Mouse (Mus musculus): Measurements from ENCODE around the gene Zfp558. TPM values are rescaled to one million over a fixed set of nuclear protein-coding genes. Genes with fewer than 3 reads are reported as not detected.
"Not testable (repeated sequence)": the region's sequence is repeated elsewhere in the genome, so short reads cannot be mapped to it uniquely, and the experiment has no call there.

Gene Zfp558
- 55.0 and 58.0 TPM in 2 replicates for polyA plus RNA-seq (2015; fragmentation: Nextera tagmentation; extraction: Ambion mirVana)

DNA sequence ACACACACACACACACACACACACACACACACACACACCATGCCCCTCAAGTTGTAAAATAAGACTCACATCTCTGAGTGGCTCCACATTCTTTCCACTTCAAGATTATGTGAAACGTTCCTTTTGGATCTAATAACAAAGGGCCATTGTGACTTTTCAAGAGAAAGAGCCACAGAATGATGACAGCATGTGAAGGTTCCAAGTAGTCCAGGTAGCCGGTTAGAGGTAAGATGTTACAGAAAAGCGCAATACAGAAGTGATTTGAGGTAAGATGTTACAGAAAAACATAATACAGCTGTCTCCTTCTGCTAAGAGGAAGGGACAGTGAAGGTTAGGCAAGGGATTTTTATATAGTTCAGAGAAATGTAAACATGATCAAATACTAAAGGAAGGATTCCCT lies at the start of gene Zfp558, which contains the start of gene Mbd3l1:
Gene Zfp558, minus strand, starts transcription at position 101 of the 400 bp plus-strand sequence.
Gene Mbd3l1, plus strand, starts transcription at position 192 of the 400 bp plus-strand sequence.
- H3K4me3 ChIP-seq (replicated peaks; ENCODE audit: low read length), result no peak within 1 kb of the TSS
- 77% methylated on average over 3 of the region's 3 CpGs for WGBS
- no peaks in the 10 kb centered on the region for H3K27me3 ChIP-seq (replicated peaks; ENCODE audit: control insufficient read depth, insufficient read depth, low read length)
- H3K4me2 ChIP-seq (ENCODE audit: low read length), result no peak within 1 kb of the TSS
- peaks cover 3% of the 10 kb centered on the region; the same call in 1 of the 2 replicates for H3K4me1 ChIP-seq (replicated peaks; ENCODE audit: control insufficient read depth, insufficient read depth, low read length)
- H3K36me3 ChIP-seq (ENCODE audit: control insufficient read depth, insufficient read depth), result no peaks in the 10 kb centered on the region
- no peaks in the 10 kb centered on the region for H3K9me3 ChIP-seq (ENCODE audit: control insufficient read depth, low read length)
- H3K9ac ChIP-seq (replicated peaks; ENCODE audit: low read depth, low read length), result no peak within 1 kb of the TSS
- no peak for ATAC-seq
- no peak within 1 kb of the TSS for H3K27ac ChIP-seq (ENCODE audit: low read length)

- H3K4me2 ChIP-seq (ENCODE audit: low read length), result no peak overlapping the region
- WGBS, result 60% methylated on average over 2 of the region's 2 CpGs
- 0 out of 2 replicates have a peak, but pooled peaks have one; percentile 45 for ATAC-seq
- H3K27ac ChIP-seq (ENCODE audit: low read length), result no peak overlapping the region
- H3K4me3 ChIP-seq (replicated peaks; ENCODE audit: low read length), result no peak overlapping the region
- no peak overlapping the region for H3K9ac ChIP-seq (replicated peaks; ENCODE audit: low read depth, low read length)
- no peaks in the 10 kb centered on the region for H3K36me3 ChIP-seq (ENCODE audit: control insufficient read depth, insufficient read depth)
- H3K4me1 ChIP-seq (replicated peaks; ENCODE audit: control insufficient read depth, insufficient read depth, low read length), result no peaks in the 10 kb centered on the region
- H3K27me3 ChIP-seq (replicated peaks; ENCODE audit: control insufficient read depth, insufficient read depth, low read length), result no peaks in the 10 kb centered on the region
- no peaks in the 10 kb centered on the region for H3K9me3 ChIP-seq (ENCODE audit: control insufficient read depth, low read length)
Observed at GRCm38 (mm10) chr9:18508098-18508497, 30.0 kb upstream of the Zfp558 start.

- peak; percentile 99 for ATAC-seq
- Histone ChIP-seq H3K4me3 (replicated peaks; ENCODE audit: low read length) (peak overlapping the region; percentile 71), H3K27ac (ENCODE audit: low read length) (peak overlapping the region; percentile 97), H3K4me2 (ENCODE audit: low read length) (peak overlapping the region; percentile 84), H3K27me3 (replicated peaks; ENCODE audit: control insufficient read depth, insufficient read depth, low read length) (no peaks in the 10 kb centered on the region), H3K9ac (replicated peaks; ENCODE audit: low read depth, low read length) (peak overlapping the region; percentile 77), H3K4me1 (replicated peaks; ENCODE audit: control insufficient read depth, insufficient read depth, low read length) (peaks cover 3% of the 10 kb centered on the region; the same call in 1 of the 2 replicates), H3K9me3 (ENCODE audit: control insufficient read depth, low read length) (no peaks in the 10 kb centered on the region), H3K36me3 (ENCODE audit: control insufficient read depth, insufficient read depth) (peaks cover 3% of the 10 kb centered on the region)
- WGBS, result 4% methylated on average over 39 of the region's 39 CpGs
Observed at GRCm38 (mm10) chr9:18473324-18474128, 4.5 kb downstream of the Zfp558 start.

- Histone ChIP-seq H3K9ac (replicated peaks; ENCODE audit: low read depth, low read length) (no peak overlapping the region), H3K27ac (ENCODE audit: low read length) (no peak overlapping the region), H3K27me3 (replicated peaks; ENCODE audit: control insufficient read depth, insufficient read depth, low read length) (no peaks in the 10 kb centered on the region), H3K9me3 (ENCODE audit: control insufficient read depth, low read length) (no peaks in the 10 kb centered on the region; the same call in 1 of the 2 replicates), H3K36me3 (ENCODE audit: control insufficient read depth, insufficient read depth) (peaks cover 40% of the 10 kb centered on the region), H3K4me1 (replicated peaks; ENCODE audit: control insufficient read depth, insufficient read depth, low read length) (peaks cover 3% of the 10 kb centered on the region; the same call in 1 of the 2 replicates), H3K4me2 (ENCODE audit: low read length) (no peak overlapping the region), H3K4me3 (replicated peaks; ENCODE audit: low read length) (no peak overlapping the region)
- ATAC-seq, result no peak
- WGBS, result 94% methylated on average over 3 of the region's 3 CpGs
Observed at GRCm38 (mm10) chr9:18468005-18468404, 10.1 kb downstream of the Zfp558 start.

DNA sequence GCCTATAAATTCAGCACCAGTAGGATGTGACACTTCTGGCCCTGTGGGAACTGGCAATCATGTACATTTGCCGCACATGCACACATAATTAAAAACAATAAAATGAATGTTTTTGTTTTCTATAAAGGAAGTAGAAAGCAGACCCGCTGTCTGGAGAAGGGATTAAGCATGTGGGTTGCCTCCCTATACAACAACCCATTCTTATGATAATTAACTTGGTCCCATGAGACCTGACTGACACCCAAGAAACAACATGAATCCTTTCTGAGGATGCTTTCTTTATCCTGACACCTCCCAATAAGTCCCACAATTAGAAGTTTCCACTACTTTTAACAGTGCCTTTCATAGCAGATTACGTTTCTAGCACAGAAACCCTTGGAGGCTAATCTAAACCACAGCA lies 10.7 kb downstream of the Zfp558 start:
- ATAC-seq, result no peak
- Histone ChIP-seq H3K9ac (replicated peaks; ENCODE audit: low read depth, low read length) (no peak overlapping the region), H3K4me3 (replicated peaks; ENCODE audit: low read length) (no peak overlapping the region), H3K36me3 (ENCODE audit: control insufficient read depth, insufficient read depth) (peaks cover 40% of the 10 kb centered on the region), H3K4me2 (ENCODE audit: low read length) (no peak overlapping the region), H3K27me3 (replicated peaks; ENCODE audit: control insufficient read depth, insufficient read depth, low read length) (no peaks in the 10 kb centered on the region), H3K4me1 (replicated peaks; ENCODE audit: control insufficient read depth, insufficient read depth, low read length) (peaks cover 3% of the 10 kb centered on the region; the same call in 1 of the 2 replicates), H3K9me3 (ENCODE audit: control insufficient read depth, low read length) (no peaks in the 10 kb centered on the region; the same call in 1 of the 2 replicates), H3K27ac (ENCODE audit: low read length) (no peak overlapping the region)
- WGBS, result 7% methylated on average over 3 of the region's 3 CpGs

- H3K27me3 ChIP-seq (replicated peaks; ENCODE audit: control insufficient read depth, insufficient read depth, low read length), result no peaks in the 10 kb centered on the region
- no peak overlapping the region for H3K4me3 ChIP-seq (replicated peaks; ENCODE audit: low read length)
- peaks cover 8% of the 10 kb centered on the region for H3K9me3 ChIP-seq (ENCODE audit: control insufficient read depth, low read length)
- 75% methylated on average over 4 of the region's 4 CpGs for WGBS
- no peak overlapping the region for H3K9ac ChIP-seq (replicated peaks; ENCODE audit: low read depth, low read length)
- H3K4me2 ChIP-seq (ENCODE audit: low read length), result no peak overlapping the region
- ATAC-seq, result no peak
- H3K27ac ChIP-seq (ENCODE audit: low read length), result no peak overlapping the region
- no peaks in the 10 kb centered on the region for H3K4me1 ChIP-seq (replicated peaks; ENCODE audit: control insufficient read depth, insufficient read depth, low read length)
- peaks cover 55% of the 10 kb centered on the region for H3K36me3 ChIP-seq (ENCODE audit: control insufficient read depth, insufficient read depth)
Observed at GRCm38 (mm10) chr9:18456520-18456919, 21.5 kb downstream of the Zfp558 start.

DNA sequence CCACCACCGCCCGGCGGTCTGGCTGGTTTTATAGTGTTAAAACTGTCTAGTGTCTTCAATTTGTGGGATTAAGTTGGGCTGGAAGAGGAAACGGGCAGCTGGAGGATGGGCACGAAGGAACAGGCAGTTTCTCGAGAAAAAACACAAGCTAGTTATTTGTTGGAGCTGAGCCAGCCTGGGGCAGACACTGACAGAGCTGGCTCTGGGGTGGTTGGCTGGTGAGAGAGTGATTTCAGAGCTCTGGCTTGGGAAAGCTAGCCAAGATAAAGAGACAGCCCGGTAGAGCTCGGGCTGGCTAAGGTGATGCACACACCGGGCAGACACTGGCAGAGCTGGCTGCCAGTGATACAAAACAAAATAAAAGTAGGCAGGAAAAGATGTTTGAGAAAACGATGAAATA lies 46.4 kb downstream of the Zfp558 start:
- H3K27me3 ChIP-seq (replicated peaks; ENCODE audit: control insufficient read depth, insufficient read depth, low read length), result no peaks in the 10 kb centered on the region
- ATAC-seq, result peak; percentile 59; the same call in 1 of the 2 replicates
- no peak overlapping the region for H3K4me3 ChIP-seq (replicated peaks; ENCODE audit: low read length)
- H3K27ac ChIP-seq (ENCODE audit: low read length), result no peak overlapping the region
- 59% methylated on average over 10 of the region's 10 CpGs for WGBS
- H3K36me3 ChIP-seq (ENCODE audit: control insufficient read depth, insufficient read depth), result no peaks in the 10 kb centered on the region
- no peak overlapping the region for H3K9ac ChIP-seq (replicated peaks; ENCODE audit: low read depth, low read length)
- H3K4me2 ChIP-seq (ENCODE audit: low read length), result no peak overlapping the region
- H3K9me3 ChIP-seq (ENCODE audit: control insufficient read depth, low read length), result no peaks in the 10 kb centered on the region
- H3K4me1 ChIP-seq (replicated peaks; ENCODE audit: control insufficient read depth, insufficient read depth, low read length), result no peaks in the 10 kb centered on the region; the same call in 1 of the 2 replicates

DNA sequence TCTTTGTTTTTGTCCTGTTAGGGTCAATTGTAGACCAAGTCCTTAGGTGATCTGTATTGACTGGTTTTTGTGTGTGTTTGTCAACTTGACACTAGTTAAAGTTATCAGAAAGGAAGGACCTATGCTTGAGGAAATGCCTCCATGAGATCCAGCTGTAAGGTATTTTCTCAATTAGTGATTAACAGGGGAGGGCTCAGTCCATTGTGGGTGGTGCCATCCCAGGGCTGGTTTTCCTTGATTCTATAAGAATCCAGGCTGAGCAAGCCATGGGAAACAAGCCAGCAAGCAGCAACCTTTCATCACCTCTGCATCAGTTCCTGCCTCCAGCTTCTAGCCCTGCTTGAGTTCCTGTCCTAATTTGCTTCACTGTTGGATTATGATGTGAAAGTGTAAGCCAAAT lies 47.7 kb downstream of the Zfp558 start, which contains the start of gene Mbd3l2:
Gene Mbd3l2, plus strand, starts transcription at position 301 of the 400 bp plus-strand sequence.
- Histone ChIP-seq H3K36me3 (ENCODE audit: control insufficient read depth, insufficient read depth) (no peaks in the 10 kb centered on the region), H3K4me3 (replicated peaks; ENCODE audit: low read length) (no peak within 1 kb of the TSS), H3K4me2 (ENCODE audit: low read length) (no peak within 1 kb of the TSS), H3K9ac (replicated peaks; ENCODE audit: low read depth, low read length) (no peak within 1 kb of the TSS), H3K4me1 (replicated peaks; ENCODE audit: control insufficient read depth, insufficient read depth, low read length) (no peaks in the 10 kb centered on the region; the same call in 1 of the 2 replicates), H3K27ac (ENCODE audit: low read length) (no peak within 1 kb of the TSS), H3K9me3 (ENCODE audit: control insufficient read depth, low read length) (no peaks in the 10 kb centered on the region), H3K27me3 (replicated peaks; ENCODE audit: control insufficient read depth, insufficient read depth, low read length) (no peaks in the 10 kb centered on the region)
- ATAC-seq, result no peak

DNA sequence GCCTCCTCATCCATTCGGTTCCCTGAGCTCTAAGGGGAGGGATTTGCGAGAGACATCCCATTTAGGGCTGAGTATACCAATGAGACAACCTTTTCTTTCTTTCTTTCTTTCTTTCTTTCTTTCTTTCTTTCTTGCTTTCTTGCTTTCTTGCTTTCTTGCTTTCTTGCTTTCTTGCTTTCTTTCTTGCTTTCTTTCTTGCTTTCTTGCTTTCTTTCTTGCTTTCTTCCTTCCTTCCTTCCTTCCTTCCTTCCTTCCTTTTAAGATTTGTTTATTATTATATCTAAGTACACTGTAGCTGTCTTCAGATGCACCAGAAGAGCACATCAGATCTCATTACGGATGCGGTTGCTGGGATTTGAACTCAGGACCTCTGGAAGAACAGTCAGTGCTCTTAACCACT lies 65.7 kb downstream of the Zfp558 start:
- H3K36me3 ChIP-seq (ENCODE audit: control insufficient read depth, insufficient read depth); ATAC-seq; H3K9me3 ChIP-seq (ENCODE audit: control insufficient read depth, low read length); H3K4me2 ChIP-seq (ENCODE audit: low read length); H3K4me1 ChIP-seq (replicated peaks; ENCODE audit: control insufficient read depth, insufficient read depth, low read length); H3K27me3 ChIP-seq (replicated peaks; ENCODE audit: control insufficient read depth, insufficient read depth, low read length); H3K27ac ChIP-seq (ENCODE audit: low read length); H3K9ac ChIP-seq (replicated peaks; ENCODE audit: low read depth, low read length); H3K4me3 ChIP-seq (replicated peaks; ENCODE audit: low read length): not testable (repeated sequence)
- WGBS, result 87% methylated on average over 4 of the region's 4 CpGs

Data from forebrain, embryonic 16.5 days (tissue).